Mouse (Mus musculus): ENCODE data around the gene Rab5b. TPM values are rescaled to one million over a fixed set of nuclear protein-coding genes. Genes with fewer than 3 reads are reported as not detected.

Gene Rab5b
- total and polyA plus RNA-seq, 2 experiments from 2014 or later, result 112 to 129 TPM

DNA sequence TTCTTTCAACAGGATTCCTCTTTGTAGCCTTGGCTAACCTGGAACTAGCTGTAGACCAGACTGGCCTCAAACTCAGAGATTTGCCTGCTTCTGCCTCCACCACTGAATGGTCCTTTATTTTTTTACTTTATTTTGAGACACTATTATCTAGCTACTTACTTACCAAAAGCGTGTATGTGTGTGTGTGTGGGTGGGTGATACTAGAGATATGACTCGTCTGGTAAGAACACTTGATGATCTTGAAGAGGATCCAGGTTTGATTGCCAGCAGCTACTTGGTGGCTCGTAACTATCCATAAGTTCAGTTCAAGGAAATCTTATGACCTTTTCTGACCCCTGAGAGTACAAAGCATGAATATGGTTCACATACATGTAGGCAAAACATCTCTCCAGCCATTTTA, 30.8 kb downstream of the Rab5b start:
- 89% methylated on average over 3 of the region's 3 CpGs for WGBS
- ATAC-seq (ENCODE audit: low FRiP score) (no peak), DNase-seq (ENCODE audit: low spot score) (no peak)
- no peak overlapping the region for H3K27ac ChIP-seq (ENCODE audit: low read depth, low read length)
- no peak overlapping the region for H3K4me3 ChIP-seq (ENCODE audit: low read depth, low read length)
- H3K9me3 ChIP-seq (ENCODE audit: low read length), result no peaks in the 10 kb centered on the region
- no peak overlapping the region for H3K4me2 ChIP-seq (ENCODE audit: low read depth, low read length, poor library complexity, severe bottlenecking)
- 0 out of 2 replicates have a peak, but pooled peaks cover 2% of the 10 kb centered on the region for H3K4me1 ChIP-seq (ENCODE audit: insufficient read depth, low read length)
- H3K9ac ChIP-seq (replicated peaks; ENCODE audit: low read length, poor library complexity, severe bottlenecking), result no peak overlapping the region
- TF ChIP-seq CTCF (IDR thresholded peaks at IDR 0.05), result no peak
- no peaks in the 10 kb centered on the region for H3K27me3 ChIP-seq (ENCODE audit: insufficient read depth, low read length)
- 0 out of 2 replicates have a peak, but pooled peaks cover under 1% of the 10 kb centered on the region for H3K36me3 ChIP-seq (ENCODE audit: insufficient read depth, low read length)

DNA sequence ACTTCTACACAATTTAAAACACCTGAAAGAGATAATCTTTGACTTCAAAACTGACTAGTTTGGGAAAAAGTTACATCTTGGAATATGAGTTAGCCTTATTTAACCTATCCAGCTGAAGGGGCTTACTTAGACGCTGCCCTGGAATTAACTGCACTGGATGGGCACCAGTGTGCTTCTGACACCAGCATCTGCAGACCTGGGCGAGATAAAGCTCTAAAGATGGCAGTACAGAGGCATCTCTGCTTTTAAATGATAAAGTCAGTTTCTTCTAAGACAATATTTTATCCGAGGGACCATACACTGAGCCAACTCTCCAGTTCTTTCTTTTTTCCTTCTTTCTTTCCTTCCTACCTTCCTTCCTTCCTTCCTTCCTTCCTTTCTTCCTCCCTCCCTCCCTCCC, 31.3 kb downstream of the Rab5b start:
- Histone ChIP-seq H3K4me3 (ENCODE audit: low read depth, low read length) (no peak overlapping the region), H3K4me1 (ENCODE audit: insufficient read depth, low read length) (0 out of 2 replicates have a peak, but pooled peaks cover 2% of the 10 kb centered on the region), H3K9ac (replicated peaks; ENCODE audit: low read length, poor library complexity, severe bottlenecking) (no peak overlapping the region), H3K36me3 (ENCODE audit: insufficient read depth, low read length) (no peaks in the 10 kb centered on the region), H3K27ac (ENCODE audit: low read depth, low read length) (no peak overlapping the region), H3K4me2 (ENCODE audit: low read depth, low read length, poor library complexity, severe bottlenecking) (no peak overlapping the region), H3K9me3 (ENCODE audit: low read length) (no peaks in the 10 kb centered on the region), H3K27me3 (ENCODE audit: insufficient read depth, low read length) (no peaks in the 10 kb centered on the region)
- ATAC-seq (ENCODE audit: low FRiP score), result no peak
- no peak for DNase-seq (ENCODE audit: low spot score)
- 74% methylated on average over 3 of the region's 3 CpGs for WGBS
- no peak for TF ChIP-seq CTCF (IDR thresholded peaks at IDR 0.05)

DNA sequence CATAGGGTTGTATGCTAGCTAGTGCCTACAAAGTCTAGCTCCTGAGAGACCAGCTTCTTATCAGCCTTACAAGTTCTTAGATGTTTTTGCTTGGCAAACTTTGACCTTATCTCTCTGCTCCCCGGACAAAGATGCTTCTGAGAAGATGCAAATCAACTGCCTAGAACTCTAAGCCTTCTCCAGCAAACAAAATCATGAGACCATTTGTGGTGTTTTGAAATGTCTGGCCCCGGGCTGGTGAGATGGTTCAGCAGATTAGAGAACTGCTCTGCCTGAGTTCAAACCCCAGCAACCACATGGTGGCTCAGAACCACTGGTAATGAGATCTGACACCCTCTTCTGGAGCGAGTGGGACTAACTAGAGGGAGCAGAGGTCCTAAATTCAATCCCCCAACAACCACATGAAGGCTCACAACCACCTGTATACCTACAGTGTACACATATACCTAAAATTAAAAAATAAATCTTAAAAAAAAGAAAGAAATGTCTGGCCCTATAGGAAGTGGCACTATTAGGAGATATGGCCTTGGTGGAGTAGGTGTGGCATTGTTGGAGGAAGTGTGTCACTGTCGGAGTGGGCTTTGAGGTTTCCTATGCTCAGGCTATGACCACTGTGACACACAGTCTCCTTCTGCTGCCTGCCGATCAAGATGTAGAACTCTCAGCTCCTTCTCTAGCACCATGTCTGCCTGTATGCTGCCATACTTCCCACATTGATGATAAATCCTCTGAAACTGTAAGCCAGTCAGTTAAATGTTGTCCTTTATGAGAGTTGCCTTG, 32.4 kb downstream of the Rab5b start:
- H3K27ac ChIP-seq (ENCODE audit: low read depth, low read length), result no peak overlapping the region
- H3K4me1 ChIP-seq (ENCODE audit: insufficient read depth, low read length), result 0 out of 2 replicates have a peak, but pooled peaks cover 2% of the 10 kb centered on the region
- no peak overlapping the region for H3K4me3 ChIP-seq (ENCODE audit: low read depth, low read length)
- H3K9me3 ChIP-seq (ENCODE audit: low read length), result no peaks in the 10 kb centered on the region
- H3K27me3 ChIP-seq (ENCODE audit: insufficient read depth, low read length), result no peaks in the 10 kb centered on the region
- 0 out of 2 replicates have a peak, but pooled peaks cover 3% of the 10 kb centered on the region for H3K36me3 ChIP-seq (ENCODE audit: insufficient read depth, low read length)
- no peak for TF ChIP-seq CTCF (IDR thresholded peaks at IDR 0.05)
- DNase-seq (ENCODE audit: low spot score) (no peak), ATAC-seq (ENCODE audit: low FRiP score) (no peak)
- H3K9ac ChIP-seq (replicated peaks; ENCODE audit: low read length, poor library complexity, severe bottlenecking), result no peak overlapping the region
- WGBS, result 79% methylated on average over 5 of the region's 5 CpGs
- H3K4me2 ChIP-seq (ENCODE audit: low read depth, low read length, poor library complexity, severe bottlenecking), result no peak overlapping the region

GRCm38 (mm10) chr10:128662465-128662864, 33.6 kb downstream of the Rab5b start:
- no peak overlapping the region for H3K4me2 ChIP-seq (ENCODE audit: low read depth, low read length, poor library complexity, severe bottlenecking)
- no peaks in the 10 kb centered on the region for H3K27me3 ChIP-seq (ENCODE audit: insufficient read depth, low read length)

DNA sequence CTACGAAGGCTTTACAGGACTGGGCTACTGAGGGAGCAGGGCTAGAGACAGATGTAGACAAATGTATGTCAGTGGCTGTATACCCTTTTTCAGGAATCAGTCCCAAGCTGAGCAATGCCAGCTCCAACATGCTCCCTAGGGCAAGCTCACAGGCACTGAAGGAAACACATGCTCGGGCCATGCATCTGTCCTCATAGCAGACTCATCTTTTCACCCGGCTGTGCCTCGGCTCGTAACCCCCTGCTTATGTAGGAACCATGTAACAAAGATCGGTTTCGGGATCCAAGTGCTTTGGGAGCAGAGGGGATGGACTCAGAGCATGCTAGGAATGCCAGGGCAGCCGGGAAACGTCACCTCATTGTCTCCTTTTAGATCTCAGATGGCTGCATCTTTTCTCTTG, 36.6 kb downstream of the Rab5b start:
- TF ChIP-seq CTCF (IDR thresholded peaks at IDR 0.05), result no peak
- 56% methylated on average over 9 of the region's 9 CpGs for WGBS
- H3K4me1 ChIP-seq (ENCODE audit: insufficient read depth, low read length), result no peaks in the 10 kb centered on the region
- no peaks in the 10 kb centered on the region for H3K9me3 ChIP-seq (ENCODE audit: low read length)
- ATAC-seq (ENCODE audit: low FRiP score), result no peak
- H3K9ac ChIP-seq (replicated peaks; ENCODE audit: low read length, poor library complexity, severe bottlenecking), result no peak overlapping the region
- no peak overlapping the region for H3K4me3 ChIP-seq (ENCODE audit: low read depth, low read length)
- 0 out of 2 replicates have a peak, but pooled peaks cover 3% of the 10 kb centered on the region for H3K36me3 ChIP-seq (ENCODE audit: insufficient read depth, low read length)
- no peak overlapping the region for H3K27ac ChIP-seq (ENCODE audit: low read depth, low read length)
- DNase-seq (ENCODE audit: low spot score), result no peak
- no peaks in the 10 kb centered on the region for H3K27me3 ChIP-seq (ENCODE audit: insufficient read depth, low read length)
- no peak overlapping the region for H3K4me2 ChIP-seq (ENCODE audit: low read depth, low read length, poor library complexity, severe bottlenecking)

More at GRCm38 (mm10) chr10:128662465-128662864, 33.6 kb downstream of the Rab5b start:
- H3K9me3 ChIP-seq (ENCODE audit: low read length), result no peaks in the 10 kb centered on the region
- TF ChIP-seq CTCF (IDR thresholded peaks at IDR 0.05), result no peak
- H3K36me3 ChIP-seq (ENCODE audit: insufficient read depth, low read length), result 0 out of 2 replicates have a peak, but pooled peaks cover 3% of the 10 kb centered on the region
- no peak overlapping the region for H3K27ac ChIP-seq (ENCODE audit: low read depth, low read length)
- DNase-seq (ENCODE audit: low spot score) (no peak), ATAC-seq (ENCODE audit: low FRiP score) (no peak)
- no peak overlapping the region for H3K9ac ChIP-seq (replicated peaks; ENCODE audit: low read length, poor library complexity, severe bottlenecking)
- no peak overlapping the region for H3K4me3 ChIP-seq (ENCODE audit: low read depth, low read length)
- no peaks in the 10 kb centered on the region for H3K4me1 ChIP-seq (ENCODE audit: insufficient read depth, low read length)

GRCm38 (mm10) chr10:128657844-128658243, 38.2 kb downstream of the Rab5b start:
- Histone ChIP-seq H3K36me3 (ENCODE audit: insufficient read depth, low read length) (0 out of 2 replicates have a peak, but pooled peaks cover 3% of the 10 kb centered on the region), H3K27ac (ENCODE audit: low read depth, low read length) (no peak overlapping the region), H3K4me1 (ENCODE audit: insufficient read depth, low read length) (no peaks in the 10 kb centered on the region), H3K9ac (replicated peaks; ENCODE audit: low read length, poor library complexity, severe bottlenecking) (no peak overlapping the region), H3K27me3 (ENCODE audit: insufficient read depth, low read length) (no peaks in the 10 kb centered on the region), H3K4me3 (ENCODE audit: low read depth, low read length) (no peak overlapping the region), H3K4me2 (ENCODE audit: low read depth, low read length, poor library complexity, severe bottlenecking) (no peak overlapping the region), H3K9me3 (ENCODE audit: low read length) (no peaks in the 10 kb centered on the region)
- DNase-seq (ENCODE audit: low spot score) (no peak), ATAC-seq (ENCODE audit: low FRiP score) (no peak)
- WGBS, result 61% methylated on average over 9 of the region's 9 CpGs
- no peak for TF ChIP-seq CTCF (IDR thresholded peaks at IDR 0.05)

All from midbrain, postnatal 0 days (tissue).